ENCODE assay signal across 9 mouse cellular contexts in genomic region chr3:79144672-79145406, GRCm38 (mm10).
A peak's percentile ranks its signal among the peaks of the same experiment; 100 is the strongest.
DNase-seq lines count a peak whose midpoint lies in the region; ATAC-seq and TF ChIP-seq lines count a peak whose summit lies in the region.
"Had no signal": no experiment of that assay in that cellular context is flagged by ENCODE, and none has a peak within 500 bp of the region (broad histone marks: within the 10 kb centered on the region; RNA-seq: fewer than 3 reads in every experiment).

No protein-coding gene starts in this region.

- peak; percentile 52 for DNase-seq in adrenal gland, adult 2 months
- DNase-seq in adrenal gland, postnatal 25 days: no peak
- peak; percentile 85 for DNase-seq in brain, adult 2 months (ENCODE audit: low read depth, low spot score)
- DNase-seq in forebrain, embryonic 14.5 days (ENCODE audit: low spot score): peak; percentile 67
- peak; percentile 61 for DNase-seq in hindbrain, postnatal 0 days (ENCODE audit: low spot score)
- DNase-seq in thymus, postnatal 10 days (ENCODE audit: low spot score in 2 of 2): no peak
- no peak for DNase-seq in spleen, adult 12 weeks (ENCODE audit: low spot score)
- DNase-seq: liver, embryonic 13.5 days had no signal

- peak overlapping the region; percentile 32 for H3K4me3 ChIP-seq in forebrain, embryonic 14.5 days (ENCODE audit: low read depth, low read length)
- H3K4me3 ChIP-seq in hindbrain, postnatal 0 days (ENCODE audit: low read length): peak overlapping the region; percentile 40
- H3K4me3 ChIP-seq in midbrain, embryonic 15.5 days: peak overlapping the region; percentile 56
- H3K4me3 ChIP-seq: liver, embryonic 13.5 days had no signal

- H3K36me3 ChIP-seq in forebrain, embryonic 14.5 days (ENCODE audit: control insufficient read depth, insufficient read depth, low read length): no peaks in the 10 kb centered on the region
- H3K36me3 ChIP-seq in hindbrain, postnatal 0 days (ENCODE audit: insufficient read depth, low read length): no peaks in the 10 kb centered on the region
- no peaks in the 10 kb centered on the region for H3K36me3 ChIP-seq in midbrain, embryonic 15.5 days (replicated peaks)
- H3K36me3 ChIP-seq: liver, embryonic 13.5 days had no signal

- H3K27ac ChIP-seq in forebrain, embryonic 14.5 days (ENCODE audit: low read depth, low read length): peak overlapping the region; percentile 92
- peak overlapping the region; percentile 95 for H3K27ac ChIP-seq in hindbrain, postnatal 0 days
- H3K27ac ChIP-seq in midbrain, embryonic 15.5 days: peak overlapping the region; percentile 96
- H3K27ac ChIP-seq: liver, embryonic 13.5 days had no signal

- peaks cover 37% of the 10 kb centered on the region for H3K4me1 ChIP-seq in forebrain, embryonic 14.5 days (ENCODE audit: control insufficient read depth, insufficient read depth, low read length)
- peaks cover 3% of the 10 kb centered on the region for H3K4me1 ChIP-seq in hindbrain, postnatal 0 days (ENCODE audit: insufficient read depth, low read length)
- peaks cover 35% of the 10 kb centered on the region for H3K4me1 ChIP-seq in midbrain, embryonic 15.5 days
- H3K4me1 ChIP-seq: liver, embryonic 13.5 days had no signal

- TF ChIP-seq CTCF in hindbrain, postnatal 0 days (IDR thresholded peaks at IDR 0.05; ENCODE audit: low read depth): no peak

- H3K9ac ChIP-seq in forebrain, embryonic 14.5 days (ENCODE audit: low read length): peak overlapping the region; percentile 67
- H3K9ac ChIP-seq in hindbrain, postnatal 0 days (replicated peaks; ENCODE audit: low read length): peak overlapping the region; percentile 72
- peak overlapping the region; percentile 74 for H3K9ac ChIP-seq in midbrain, embryonic 15.5 days
- H3K9ac ChIP-seq: liver, embryonic 13.5 days had no signal

- H3K4me2 ChIP-seq in forebrain, embryonic 14.5 days (ENCODE audit: low read length): peak overlapping the region; percentile 58
- H3K4me2 ChIP-seq in hindbrain, postnatal 0 days (ENCODE audit: low read depth, low read length): peak overlapping the region; percentile 61
- peak overlapping the region; percentile 59 for H3K4me2 ChIP-seq in midbrain, embryonic 15.5 days
- H3K4me2 ChIP-seq: liver, embryonic 13.5 days had no signal

- no peaks in the 10 kb centered on the region for H3K27me3 ChIP-seq in forebrain, embryonic 14.5 days (replicated peaks; ENCODE audit: control insufficient read depth, insufficient read depth, low read length)
- H3K27me3 ChIP-seq in hindbrain, postnatal 0 days (ENCODE audit: insufficient read depth, low read length): no peaks in the 10 kb centered on the region
- H3K27me3 ChIP-seq in midbrain, embryonic 15.5 days (replicated peaks): no peaks in the 10 kb centered on the region
- H3K27me3 ChIP-seq: liver, embryonic 13.5 days had no signal

- peak; percentile 74 for ATAC-seq in forebrain, embryonic 14.5 days
- peak; percentile 46 for ATAC-seq in hindbrain, postnatal 0 days
- ATAC-seq in midbrain, embryonic 15.5 days (replicated peaks): peak; percentile 62

- no peaks in the 10 kb centered on the region for H3K9me3 ChIP-seq in forebrain, embryonic 14.5 days (replicated peaks; ENCODE audit: control insufficient read depth, low read length)
- no peaks in the 10 kb centered on the region for H3K9me3 ChIP-seq in hindbrain, postnatal 0 days (ENCODE audit: low read length)
- H3K9me3 ChIP-seq in midbrain, embryonic 15.5 days: no peaks in the 10 kb centered on the region
- H3K9me3 ChIP-seq: liver, embryonic 13.5 days had no signal

- 5% methylated on average over 13 of the region's 13 CpGs for WGBS in forebrain, embryonic 14.5 days
- WGBS in hindbrain, postnatal 0 days: 7% methylated on average over 13 of the region's 13 CpGs
- 4% methylated on average over 13 of the region's 13 CpGs for WGBS in midbrain, embryonic 15.5 days

Comparison
In these comparisons a context has a peak if more than half of its experiments do, and no peak if none do; other contexts are left out.
1. DNase-seq: peak in adrenal gland, adult 2 months (single experiment), brain, adult 2 months (single experiment), forebrain, embryonic 14.5 days (single experiment) and hindbrain, postnatal 0 days (single experiment); none in adrenal gland, postnatal 25 days (single experiment), thymus, postnatal 10 days (0 of 2) and spleen, adult 12 weeks (single experiment).
2. Peak in every context shown above with its lines, with median percentiles within 50 percentile points of each other: ATAC-seq, H3K27ac ChIP-seq, H3K4me2 ChIP-seq, H3K4me3 ChIP-seq and H3K9ac ChIP-seq.